Mouse (Mus musculus) kidney, postnatal 0 days (tissue): ENCODE measurements around the gene Cpeb3. TPM values are rescaled to one million over a fixed set of nuclear protein-coding genes. Genes with fewer than 3 reads are reported as not detected.

Experiments used
- ATAC-seq: fragments of 200-750 bp; cut with Nextera tagmentation; replicated peaks from 2 replicates; pipeline ENCODE4 v1.8.0; 2017; ENCODE audit warnings: low read depth, moderate number of reproducible peaks, moderate TSS enrichment, moderate library complexity; ENCODE audit not compliant: low FRiP score
- DNase-seq: peaks from one replicate; pipeline ENCODE4 v3.0.0-alpha.2; 2016; ENCODE audit warnings: low spot score
- H3K27ac ChIP-seq: fragments of 300-500 bp; sonication (generic); 2 replicates; pipeline ENCODE4 v1.5.1; 2014; ENCODE audit warnings: mild to moderate bottlenecking
- H3K27me3 ChIP-seq: fragments of 300-500 bp; sonication (generic); 2 replicates; pipeline ENCODE4 v1.6.1; 2014; ENCODE audit warnings: low read length, mixed read lengths; ENCODE audit not compliant: insufficient read depth
- H3K36me3 ChIP-seq: fragments of 300-500 bp; sonication (generic); 2 replicates; pipeline ENCODE4 v1.6.1; 2014; ENCODE audit warnings: low read length, mixed read lengths; ENCODE audit not compliant: insufficient read depth
- H3K4me1 ChIP-seq: fragments of 300-500 bp; sonication (generic); replicated peaks from 2 replicates; pipeline ENCODE4 v1.6.1; 2014; ENCODE audit warnings: antibody characterized with exemption, low read length, mixed read lengths; ENCODE audit not compliant: insufficient read depth
- H3K4me2 ChIP-seq: fragments of 300-500 bp; sonication (generic); 2 replicates; pipeline ENCODE4 v1.6.1; 2014; ENCODE audit warnings: mild to moderate bottlenecking, low read length, moderate library complexity, mixed read lengths
- H3K4me3 ChIP-seq: fragments of 300-500 bp; sonication (generic); replicated peaks from 2 replicates; pipeline ENCODE4 v1.5.1; 2014; ENCODE audit warnings: low read depth, low read length
- H3K9ac ChIP-seq: fragments of 300-500 bp; sonication (generic); 2 replicates; pipeline ENCODE4 v1.6.1; 2014; ENCODE audit warnings: low read depth, low read length
- H3K9me3 ChIP-seq: fragments of 300-500 bp; sonication (generic); replicated peaks from 2 replicates; pipeline ENCODE4 v1.6.1; 2016; ENCODE audit warnings: low read length, inconsistent platforms, mixed read lengths
- CTCF ChIP-seq: IDR thresholded peaks from 2 replicates; pipeline ENCODE4 v1.5.1; 2016; ENCODE audit warnings: antibody characterized with exemption, low read depth, mild to moderate bottlenecking, moderate library complexity
- WGBS: fragments of 180-500 bp; shearing (Covaris S2); extraction: QIAGEN DNeasy Blood & Tissue Kit; methylation state at CpG from one replicate; pipeline ENCODE4 v1.1.7; 2014; 5-methylcytosine and 5-hydroxymethylcytosine counted together
- polyA plus RNA-seq: library from polyadenylated mRNA; unstranded; fragments of >200 nt; fragmentation: Nextera tagmentation; extraction: Ambion mirVana; gene quantifications from 2 replicates; pipeline ENCODE4 v1.2.1, GENCODE M21; 2015

Gene Cpeb3
- polyA plus RNA-seq, 1 experiment from 2014 or later: 2.1 TPM

DNA sequence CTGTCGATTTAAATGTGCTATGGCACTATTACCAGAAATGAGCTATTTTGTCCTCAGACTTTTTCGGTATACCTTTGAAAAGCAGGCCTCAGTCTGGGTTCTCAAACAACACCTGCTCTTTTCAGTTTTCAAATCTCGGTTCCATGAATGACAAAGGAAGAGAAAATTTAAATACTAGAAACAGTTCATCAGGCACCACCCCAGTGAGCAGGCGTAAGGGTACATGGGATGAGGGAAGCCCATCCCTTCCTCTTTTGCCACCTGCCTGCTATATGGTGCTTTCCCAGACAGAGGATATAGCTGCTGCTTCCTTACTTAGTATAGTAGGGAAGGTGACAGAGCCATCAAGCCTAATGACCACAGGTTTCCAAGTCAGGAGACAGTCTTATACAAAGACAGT is 74.7 kb downstream of the Cpeb3 start:
- no peak for TF ChIP-seq CTCF
- H3K4me3 ChIP-seq: no peak overlapping the region
- H3K36me3 ChIP-seq: no peaks in the 10 kb centered on the region
- DNase-seq (no peak), ATAC-seq (no peak)
- no peak overlapping the region for H3K27ac ChIP-seq
- no peaks in the 10 kb centered on the region for H3K9me3 ChIP-seq
- 87% methylated on average over 4 of the region's 4 CpGs for WGBS
- H3K4me1 ChIP-seq: no peaks in the 10 kb centered on the region
- no peak overlapping the region for H3K4me2 ChIP-seq
- H3K9ac ChIP-seq: no peak overlapping the region
- no peaks in the 10 kb centered on the region for H3K27me3 ChIP-seq

- no peak for TF ChIP-seq CTCF
- H3K27ac ChIP-seq: no peak overlapping the region
- no peak overlapping the region for H3K4me2 ChIP-seq
- H3K36me3 ChIP-seq: no peaks in the 10 kb centered on the region
- no peaks in the 10 kb centered on the region for H3K9me3 ChIP-seq
- no peak overlapping the region for H3K9ac ChIP-seq
- 51% methylated on average over 1 of the region's 1 CpGs for WGBS
- ATAC-seq (no peak), DNase-seq (no peak)
- H3K4me1 ChIP-seq: no peaks in the 10 kb centered on the region
- no peak overlapping the region for H3K4me3 ChIP-seq
- no peaks in the 10 kb centered on the region for H3K27me3 ChIP-seq
Measured at GRCm38 (mm10) chr19:37131660-37132059, 76.7 kb downstream of the Cpeb3 start.

- no peak overlapping the region for H3K9ac ChIP-seq
- no peaks in the 10 kb centered on the region for H3K36me3 ChIP-seq
- DNase-seq (no peak), ATAC-seq (no peak)
- no peak overlapping the region for H3K27ac ChIP-seq
- H3K4me1 ChIP-seq: no peaks in the 10 kb centered on the region
- H3K9me3 ChIP-seq: no peaks in the 10 kb centered on the region
- H3K27me3 ChIP-seq: no peaks in the 10 kb centered on the region
- 98% methylated on average over 4 of the region's 4 CpGs for WGBS
- no peak for TF ChIP-seq CTCF
- H3K4me3 ChIP-seq: no peak overlapping the region
- H3K4me2 ChIP-seq: no peak overlapping the region
Measured at GRCm38 (mm10) chr19:37128461-37128860, 79.9 kb downstream of the Cpeb3 start.

DNA sequence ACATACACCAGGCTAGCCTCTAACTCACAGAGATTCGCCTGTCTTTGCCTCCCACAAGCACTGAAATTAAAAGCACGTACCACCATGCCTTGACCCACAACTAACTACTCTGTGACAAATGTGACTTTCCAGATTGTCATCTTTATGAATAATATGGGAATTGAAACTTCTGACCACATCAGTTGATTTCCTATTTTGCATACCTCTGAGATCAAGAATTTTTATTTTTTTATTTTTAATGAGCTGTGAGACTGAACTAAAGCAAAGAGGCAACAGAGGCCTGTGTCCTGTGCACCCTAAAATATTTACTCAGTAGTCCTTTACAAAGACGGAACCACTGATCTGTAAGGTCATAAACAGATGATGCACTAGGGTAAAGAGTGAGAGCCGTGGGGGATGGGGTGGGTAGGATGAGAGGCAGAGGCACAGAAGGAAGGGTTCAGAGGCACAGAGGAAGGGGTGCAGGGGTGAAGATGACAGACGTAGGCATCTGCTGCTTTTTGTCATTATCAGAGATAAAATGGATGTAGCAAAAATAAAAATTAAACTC is 81.3 kb downstream of the Cpeb3 start:
- no peaks in the 10 kb centered on the region for H3K4me1 ChIP-seq
- WGBS: 69% methylated on average over 5 of the region's 5 CpGs
- no peak overlapping the region for H3K27ac ChIP-seq
- no peaks in the 10 kb centered on the region for H3K9me3 ChIP-seq
- H3K4me2 ChIP-seq: no peak overlapping the region
- TF ChIP-seq CTCF: no peak
- no peak overlapping the region for H3K9ac ChIP-seq
- no peak overlapping the region for H3K4me3 ChIP-seq
- ATAC-seq (no peak), DNase-seq (no peak)
- no peaks in the 10 kb centered on the region for H3K27me3 ChIP-seq
- no peaks in the 10 kb centered on the region for H3K36me3 ChIP-seq

- no peak for TF ChIP-seq CTCF
- Histone ChIP-seq H3K27me3 (no peaks in the 10 kb centered on the region), H3K4me3 (no peak overlapping the region), H3K9ac (no peak overlapping the region), H3K4me2 (no peak overlapping the region), H3K9me3 (no peaks in the 10 kb centered on the region), H3K27ac (no peak overlapping the region), H3K4me1 (no peaks in the 10 kb centered on the region), H3K36me3 (no peaks in the 10 kb centered on the region)
- ATAC-seq (no peak), DNase-seq (no peak)
Measured at GRCm38 (mm10) chr19:37124961-37125360, 83.4 kb downstream of the Cpeb3 start.

DNA sequence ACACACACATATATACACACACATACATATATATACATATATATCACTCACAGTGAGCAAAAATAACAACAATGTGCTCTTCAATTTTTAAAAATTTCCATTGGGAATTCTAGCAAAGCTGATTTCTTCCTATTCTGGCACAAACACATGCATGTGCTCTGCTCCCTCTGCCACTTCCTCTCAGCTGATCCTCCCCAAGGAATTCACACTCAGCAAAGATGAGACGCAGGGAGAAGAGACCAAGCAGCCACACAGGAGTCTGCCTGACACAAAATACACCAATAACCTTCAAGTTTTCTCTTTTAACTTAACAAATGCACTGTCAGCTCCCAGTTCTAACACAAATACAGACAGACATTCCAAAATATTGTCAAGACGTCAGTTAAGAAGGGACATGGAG is 89.1 kb downstream of the Cpeb3 start:
- H3K27ac ChIP-seq: no peak overlapping the region
- no peaks in the 10 kb centered on the region for H3K9me3 ChIP-seq
- H3K36me3 ChIP-seq: no peaks in the 10 kb centered on the region
- 46% methylated on average over 2 of the region's 2 CpGs for WGBS
- no peak overlapping the region for H3K4me3 ChIP-seq
- H3K9ac ChIP-seq: no peak overlapping the region
- DNase-seq (no peak), ATAC-seq (no peak)
- no peaks in the 10 kb centered on the region for H3K4me1 ChIP-seq
- H3K27me3 ChIP-seq: no peaks in the 10 kb centered on the region
- no peak for TF ChIP-seq CTCF
- no peak overlapping the region for H3K4me2 ChIP-seq

- no peak for TF ChIP-seq CTCF
- no peaks in the 10 kb centered on the region for H3K27me3 ChIP-seq
- H3K4me3 ChIP-seq: no peak overlapping the region
- DNase-seq (no peak), ATAC-seq (no peak)
- H3K9ac ChIP-seq: no peak overlapping the region
- 86% methylated on average over 1 of the region's 1 CpGs for whole genome bisulfite sequencing
- H3K36me3 ChIP-seq: no peaks in the 10 kb centered on the region
- no peak overlapping the region for H3K27ac ChIP-seq
- no peaks in the 10 kb centered on the region for H3K9me3 ChIP-seq
- no peaks in the 10 kb centered on the region for H3K4me1 ChIP-seq
- no peak overlapping the region for H3K4me2 ChIP-seq
Measured at GRCm38 (mm10) chr19:37115824-37116223, 92.6 kb downstream of the Cpeb3 start.
